Mouse (Mus musculus) frontal cortex, adult (tissue): ENCODE measurements at regions not wholly inside any gene's neighbourhood (a gene's known extent, or its start where the extent isn't known, plus 50 kb on each side); places are given as distances from the start of the nearest gene placed in this dataset.

Experiments
- ATAC-seq: cut with Nextera tagmentation; 2 replicates; pipeline ENCODE4 v1.9.2; 2017; ENCODE audit warnings: mild to moderate bottlenecking, moderate library complexity, mixed read lengths; ENCODE audit not compliant: low TSS enrichment

- peak; percentile 100 for ATAC-seq
These were observed 50.9 kb upstream of the Vmn2r9 start for GRCm38 (mm10) chr5:108903134-108903923.
